Mouse (Mus musculus): Measurements from ENCODE around the gene Col6a3. TPM values are rescaled to one million over a fixed set of nuclear protein-coding genes. Genes with fewer than 3 reads are reported as not detected.

Col6a3 gene
- 10 to 100 TPM in 3 of 4 experiments, 1 to 10 TPM in 1; 9.9 to 29.8 (median 23.8) TPM for total RNA-seq (2022)

DNA sequence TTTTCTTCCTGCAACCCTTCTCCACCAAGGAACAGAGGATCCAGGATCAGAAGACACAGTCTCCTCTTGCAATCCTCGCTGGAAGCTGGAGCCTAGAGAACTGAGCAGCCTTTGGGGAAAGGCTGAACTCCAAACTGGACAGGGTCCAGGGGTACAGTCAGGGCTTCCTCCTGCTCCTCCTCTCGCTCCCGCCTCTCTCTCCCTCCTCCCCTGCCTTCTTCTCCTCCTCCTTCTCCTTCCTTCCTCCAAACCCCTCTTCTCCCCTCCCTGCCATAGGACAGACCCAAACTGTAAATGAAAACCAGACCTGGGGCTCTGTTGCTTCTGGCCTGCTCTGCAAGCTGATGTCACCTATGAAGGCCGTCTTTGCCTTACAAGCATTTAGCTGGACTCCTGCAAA, at the start of gene Col6a3:
TSS of gene Col6a3 (minus strand) at position 136 of the 400 bp plus-strand sequence.
- peak; percentile 69 for DNase-seq (ENCODE audit: low spot score)

DNA sequence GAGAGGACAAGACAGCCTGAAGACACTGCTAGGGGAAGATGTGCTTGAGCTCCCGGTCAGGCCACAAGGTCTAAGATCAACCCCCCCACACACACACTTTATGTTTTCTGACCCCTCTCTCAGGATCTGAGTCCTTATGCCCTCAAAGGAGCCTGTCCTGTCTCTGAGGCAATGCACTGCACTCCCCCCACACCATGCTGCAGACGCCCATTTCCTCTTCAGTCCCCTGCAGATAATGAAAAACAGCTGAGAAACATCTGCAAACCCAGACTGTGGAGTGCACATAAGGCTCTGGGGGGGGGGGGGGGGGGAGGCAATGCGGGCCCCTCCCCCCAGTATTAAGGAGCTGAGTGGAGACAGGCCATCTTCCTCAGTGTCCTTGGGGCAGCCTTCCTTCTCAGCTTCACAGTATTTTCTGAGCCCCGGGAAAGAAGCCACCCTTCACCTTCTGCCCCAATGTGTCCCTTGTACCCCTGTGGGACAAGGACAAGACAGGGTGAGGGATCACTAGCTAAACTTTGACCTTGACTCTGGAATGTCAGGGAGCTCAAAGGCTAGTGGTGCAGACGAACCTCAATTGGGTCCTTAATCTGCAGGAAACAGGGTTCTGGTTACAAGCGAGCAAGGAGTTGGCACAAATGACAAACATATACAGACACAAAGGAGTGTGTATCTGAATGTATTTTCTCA, 42.1 kb upstream of the Col6a3 start:
- no peak for DNase-seq (ENCODE audit: low spot score)

DNA sequence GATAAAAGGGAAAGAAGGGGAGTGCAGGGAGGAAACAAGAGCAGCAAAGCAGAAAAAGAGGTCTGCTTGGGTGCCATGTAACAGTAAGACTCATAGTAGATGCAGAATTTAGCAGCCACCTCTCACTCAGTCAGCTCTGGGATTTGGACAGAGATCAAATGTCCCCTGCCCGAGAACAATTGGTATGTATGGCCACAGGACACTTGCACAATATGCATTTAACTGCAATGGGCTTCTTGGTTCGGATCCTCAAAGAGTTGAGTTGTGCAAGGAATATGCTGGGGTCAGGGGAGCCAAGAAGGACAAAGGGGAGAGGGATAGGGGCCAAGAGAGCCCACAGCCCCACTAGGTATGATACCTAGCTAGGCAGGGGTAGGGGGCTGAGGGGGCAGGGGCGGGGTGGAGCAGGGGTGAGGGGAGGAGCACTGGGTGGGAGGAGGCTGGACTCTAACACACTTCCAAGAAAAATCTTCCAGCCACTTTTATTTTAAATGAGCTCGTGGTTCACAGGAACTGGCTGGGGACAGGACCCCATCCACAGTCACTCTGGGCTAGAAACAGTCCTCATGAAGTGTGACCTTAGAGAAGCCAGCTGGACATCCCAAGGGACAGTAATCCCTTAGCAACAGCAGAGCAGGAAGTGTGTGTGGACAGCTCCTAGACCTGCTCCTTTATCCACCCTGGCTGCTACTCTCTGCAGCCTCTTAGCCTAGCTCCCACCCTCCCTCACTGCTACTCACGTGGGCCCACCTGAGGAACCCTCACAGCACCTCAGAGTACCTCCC, 32.9 kb upstream of the Col6a3 start:
- no peak for DNase-seq (ENCODE audit: low spot score)

DNA sequence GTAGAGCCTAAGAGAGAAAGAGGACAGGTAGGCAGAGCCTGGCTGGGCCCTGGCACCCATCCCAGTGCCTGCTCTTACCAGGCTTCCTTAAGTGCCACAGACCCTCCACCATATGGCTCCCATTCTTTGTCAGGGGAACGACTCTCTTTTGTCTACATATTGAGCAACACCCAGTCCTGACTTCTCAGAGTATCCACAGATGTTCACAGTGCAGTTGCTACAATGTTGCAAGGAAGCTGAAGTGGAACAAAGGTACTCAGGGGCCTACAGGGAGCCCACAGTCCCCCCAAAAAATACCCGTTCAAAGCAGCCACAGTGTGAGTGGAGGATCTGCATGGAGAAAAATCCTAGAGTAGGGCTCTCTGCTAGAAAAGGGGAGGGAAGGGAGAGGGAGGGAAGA, 32.2 kb upstream of the Col6a3 start:
- DNase-seq (ENCODE audit: low spot score), result no peak

DNA sequence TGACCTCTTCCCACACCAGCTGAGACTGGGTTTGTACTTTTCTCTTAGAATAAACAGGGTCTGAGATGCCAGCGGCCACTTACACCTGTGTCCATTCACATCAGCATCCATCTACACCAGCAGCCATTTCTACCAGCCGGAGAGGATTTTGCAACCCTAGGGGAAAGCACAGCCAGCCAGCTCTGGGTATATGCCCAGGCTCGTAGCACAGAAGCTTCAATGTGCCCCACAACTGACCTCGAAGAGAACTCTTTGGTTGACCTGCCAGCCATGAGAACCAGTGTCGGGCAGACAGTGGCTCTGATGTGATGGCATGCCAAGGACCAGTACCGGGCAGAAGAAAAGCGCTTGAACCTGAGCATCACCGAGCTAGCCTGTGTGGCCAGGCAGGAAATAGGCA, 31.6 kb upstream of the Col6a3 start:
- no peak for DNase-seq (ENCODE audit: low spot score)

DNA sequence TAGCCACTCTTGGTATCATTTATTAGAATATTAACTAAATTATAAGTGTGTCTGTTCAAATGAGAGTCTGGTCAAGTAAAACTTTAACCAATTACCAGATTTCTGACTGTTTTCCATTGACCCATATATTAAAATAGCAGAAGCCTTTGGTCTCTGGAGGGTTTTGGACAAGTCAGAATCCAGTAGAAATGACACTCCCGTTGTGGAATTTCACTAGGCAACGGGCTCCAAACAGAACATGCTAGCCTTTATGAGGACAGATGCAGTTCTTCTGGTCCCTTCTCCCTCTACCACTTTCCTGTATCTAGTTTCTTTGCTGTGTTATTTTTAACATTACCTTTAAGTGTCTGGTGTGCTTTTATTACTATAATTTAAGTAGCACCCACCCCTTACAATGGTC, 26.8 kb upstream of the Col6a3 start:
- DNase-seq (ENCODE audit: low spot score), result peak; percentile 27

DNA sequence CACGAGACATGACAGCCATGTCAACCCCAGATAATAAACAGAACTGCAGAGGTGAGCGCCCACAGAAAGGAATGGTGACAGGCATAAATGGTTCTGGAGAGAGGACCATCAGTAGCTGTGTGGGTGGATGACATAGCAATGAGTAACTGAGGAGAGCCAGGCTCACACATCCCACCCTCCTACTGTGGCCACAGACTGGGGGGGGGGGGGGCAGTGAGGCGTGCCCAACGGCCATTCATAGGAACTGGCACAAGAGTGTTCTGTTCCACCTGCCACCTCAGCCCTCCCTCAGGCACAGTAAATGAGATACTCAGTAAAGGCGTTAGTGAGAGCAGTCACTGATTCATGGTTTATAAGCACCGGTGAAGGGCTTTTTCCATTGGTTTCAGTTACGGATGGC, 23.0 kb upstream of the Col6a3 start:
- DNase-seq (ENCODE audit: low spot score), result no peak

DNA sequence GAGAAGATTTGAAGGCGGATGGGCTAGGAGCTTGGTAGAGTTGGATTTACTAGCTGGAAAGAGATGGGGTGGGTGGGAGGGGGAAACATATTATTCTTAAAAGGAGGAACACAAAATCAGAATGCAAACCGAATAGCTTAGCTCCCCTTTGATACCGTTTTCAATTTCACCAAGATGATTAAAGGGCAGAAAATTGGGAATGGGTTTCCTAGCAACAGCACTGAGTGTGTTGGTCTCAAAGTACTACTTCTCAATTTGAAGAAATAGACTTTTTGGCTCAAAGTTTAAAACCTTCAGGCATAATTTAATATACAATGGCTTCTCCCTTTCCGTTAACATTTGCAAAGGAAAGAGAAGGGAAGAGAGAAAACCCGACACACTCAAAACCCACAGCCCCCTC, 12.1 kb upstream of the Col6a3 start:
- DNase-seq (ENCODE audit: low spot score), result no peak

DNA sequence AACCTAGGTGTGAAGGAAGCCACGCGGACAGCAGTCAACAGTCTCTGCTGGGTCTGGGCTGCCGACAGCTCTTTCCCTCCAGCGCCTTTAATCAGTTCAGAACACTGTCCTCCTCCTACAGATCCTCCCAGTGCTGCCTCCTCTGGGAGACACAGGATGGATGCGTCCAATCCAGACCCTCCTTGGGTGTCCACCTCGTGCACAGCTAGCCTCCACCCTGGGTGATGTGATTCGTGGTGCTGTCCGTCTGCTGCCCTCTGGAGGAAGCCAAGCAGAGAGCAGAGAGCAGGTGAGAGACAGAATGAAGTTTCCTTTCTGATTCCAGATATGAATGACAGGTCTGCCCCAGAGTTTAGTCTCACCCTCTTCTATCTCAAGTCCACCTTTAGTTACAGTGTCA, 6.1 kb upstream of the Col6a3 start:
- peak; percentile 19 for DNase-seq (ENCODE audit: low spot score)

DNA sequence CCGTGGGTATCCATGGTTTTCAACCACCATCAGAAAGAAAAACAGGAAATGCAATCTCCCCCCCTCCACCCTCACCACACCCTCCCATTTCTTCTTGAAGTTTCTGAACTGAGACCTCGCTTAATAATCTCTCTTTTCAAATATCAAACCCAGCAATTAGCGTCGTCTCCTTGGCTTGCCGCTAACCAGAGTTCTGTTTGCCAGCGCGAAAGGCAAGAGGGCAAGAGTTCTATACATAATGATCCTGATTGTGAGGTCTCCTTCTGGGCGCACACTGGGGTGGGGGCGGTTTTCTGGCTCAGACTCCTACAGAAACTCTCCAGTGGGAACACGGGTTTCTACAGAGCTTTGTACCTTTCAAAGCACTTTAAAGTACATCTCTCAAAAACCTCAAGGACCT, 1.4 kb upstream of the Col6a3 start:
- DNase-seq (ENCODE audit: low spot score), result no peak

DNA sequence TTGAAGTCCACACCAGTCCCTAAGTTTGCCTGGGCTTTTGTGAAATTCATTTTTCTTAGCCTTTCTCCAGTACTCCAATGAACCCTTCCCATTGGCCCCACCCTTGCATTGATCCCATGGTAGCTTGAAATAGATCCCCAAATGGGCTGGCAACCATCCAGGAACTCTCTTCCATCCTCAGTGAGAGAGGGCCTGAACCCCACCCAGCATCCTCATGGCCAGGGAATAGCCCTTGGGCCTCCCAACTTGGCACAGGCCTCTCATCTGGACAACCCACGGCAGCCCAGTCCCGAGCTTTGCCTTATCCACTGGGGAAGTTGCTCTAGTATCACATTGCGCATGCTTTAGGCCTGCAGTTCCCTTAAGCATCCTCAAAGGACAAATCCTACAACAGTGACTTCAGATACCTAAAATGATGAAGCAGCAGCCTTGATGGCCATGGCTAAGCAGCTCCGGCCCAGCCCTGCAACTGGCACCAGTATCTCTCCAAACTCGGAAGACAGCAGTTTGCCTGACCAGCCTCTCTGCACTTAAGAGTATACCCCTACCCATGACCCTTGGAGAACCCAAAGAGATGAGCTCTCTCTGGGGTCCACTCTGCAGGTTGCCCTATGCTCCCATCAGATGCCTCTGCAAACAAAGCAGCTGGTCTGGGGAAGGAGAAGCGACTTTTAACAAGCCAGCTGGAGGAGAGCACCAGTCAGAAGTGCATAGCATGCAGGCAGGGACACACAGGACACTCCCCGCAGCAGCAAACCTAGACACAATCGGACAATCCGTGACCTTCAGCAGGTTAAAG, 783 bp downstream of the Col6a3 start:
- peak; percentile 41 for DNase-seq (ENCODE audit: low spot score)

DNA sequence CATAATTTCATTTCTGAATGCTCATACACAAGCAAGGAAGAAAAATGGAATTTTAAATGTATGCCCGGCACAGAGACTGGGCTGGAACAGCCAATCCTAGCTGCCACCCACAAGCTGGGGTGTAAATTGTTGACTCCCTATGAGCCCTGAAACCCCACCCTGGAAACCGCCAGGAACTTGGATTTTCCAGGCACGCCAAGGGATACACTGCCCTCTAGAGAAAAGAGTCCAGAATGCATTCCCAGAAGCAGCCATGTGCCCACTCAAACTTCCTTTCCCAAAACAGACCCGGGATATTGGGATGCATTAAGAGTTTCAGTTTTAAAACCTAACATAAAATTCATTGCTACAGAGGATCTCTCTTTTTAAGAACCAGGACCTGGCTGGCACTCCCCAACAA, 3.5 kb downstream of the Col6a3 start:
- DNase-seq (ENCODE audit: low spot score), result peak; percentile 67

DNA sequence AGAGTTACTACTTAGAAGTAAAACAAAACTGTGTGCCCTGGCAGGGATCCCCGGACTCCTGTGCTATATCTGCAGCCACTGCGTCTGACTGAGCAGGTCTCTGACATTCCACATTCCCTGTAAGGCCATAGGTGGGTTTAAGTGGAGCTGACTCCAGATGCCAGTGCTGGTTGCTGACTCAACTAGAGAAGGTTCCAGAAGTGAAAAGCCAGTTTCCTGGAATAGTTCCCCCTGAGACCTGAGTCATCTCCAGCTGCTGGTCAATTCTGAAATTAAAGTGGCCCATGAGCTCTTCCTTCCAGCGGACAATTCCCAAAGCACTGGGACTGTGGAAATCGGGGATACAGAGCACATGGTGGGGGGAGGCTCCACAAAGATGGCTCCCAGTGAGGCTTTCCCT, 5.1 kb downstream of the Col6a3 start:
- peak; percentile 80 for DNase-seq (ENCODE audit: low spot score)

DNA sequence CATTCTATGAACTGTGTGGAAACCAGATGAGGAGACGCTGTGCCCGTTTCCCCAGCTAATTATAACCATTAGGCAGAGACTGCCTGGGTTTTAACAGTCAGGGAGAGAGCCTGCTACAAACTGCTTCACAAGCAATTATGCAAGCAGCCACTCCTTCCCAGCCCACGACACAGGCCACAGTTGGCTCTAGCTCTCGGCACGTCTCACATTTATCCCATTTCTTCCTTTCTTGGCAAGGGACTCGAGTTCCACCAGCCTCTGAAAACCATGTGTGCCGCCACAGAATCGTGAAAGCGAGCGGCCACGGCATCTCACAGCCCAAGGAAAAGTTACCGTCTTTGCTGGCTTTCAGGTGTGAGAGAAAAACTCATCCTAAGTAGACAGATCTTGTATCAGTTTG, 5.5 kb downstream of the Col6a3 start:
- DNase-seq (ENCODE audit: low spot score), result peak; percentile 53

DNA sequence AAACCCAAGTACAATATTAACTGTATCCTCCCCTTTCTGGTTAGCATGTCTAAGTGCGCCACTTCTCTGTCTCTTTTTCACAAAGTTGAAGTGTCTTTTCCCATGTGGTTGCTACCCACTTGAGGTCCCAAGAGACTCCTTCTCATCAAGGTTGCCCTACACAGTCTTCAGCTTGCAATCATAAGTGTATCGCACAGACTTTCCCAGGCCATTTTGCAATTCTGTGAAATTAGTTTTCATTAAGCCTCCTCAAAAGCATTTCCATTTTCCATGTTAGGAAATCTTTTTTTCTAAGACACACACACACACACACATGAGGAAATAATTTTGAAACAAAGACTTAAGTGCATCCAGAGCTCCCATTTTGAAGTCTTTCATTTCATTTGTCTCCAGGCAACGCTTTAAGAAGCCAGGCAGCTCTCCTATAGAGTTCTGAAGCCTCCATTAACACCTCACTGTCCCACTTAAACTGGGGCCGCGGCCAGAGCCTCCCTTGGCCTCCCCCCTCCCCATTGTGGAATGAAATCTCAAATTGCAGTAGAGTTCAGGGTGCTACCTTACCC, 7.5 kb downstream of the Col6a3 start:
- DNase-seq (ENCODE audit: low spot score), result no peak

DNA sequence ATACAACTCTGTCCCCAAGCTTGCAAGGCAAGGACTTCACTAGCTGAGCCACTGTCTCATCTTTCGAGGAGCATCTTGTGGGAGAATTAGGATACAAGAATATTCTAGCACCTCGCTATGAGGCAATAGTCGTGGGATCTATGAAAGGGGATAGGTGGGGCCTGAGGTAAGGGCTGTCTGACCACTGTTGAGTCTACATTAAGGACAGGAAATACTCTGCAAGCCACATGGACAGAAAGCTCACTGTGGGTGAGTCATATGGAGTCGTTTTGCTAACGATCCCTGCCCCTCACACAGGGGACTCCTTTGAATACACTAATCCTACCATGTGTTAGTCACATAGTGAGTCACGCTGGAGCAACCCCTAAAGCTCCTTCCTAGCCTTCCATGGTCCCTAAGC, 9.1 kb downstream of the Col6a3 start:
- no peak for DNase-seq (ENCODE audit: low spot score)

DNA sequence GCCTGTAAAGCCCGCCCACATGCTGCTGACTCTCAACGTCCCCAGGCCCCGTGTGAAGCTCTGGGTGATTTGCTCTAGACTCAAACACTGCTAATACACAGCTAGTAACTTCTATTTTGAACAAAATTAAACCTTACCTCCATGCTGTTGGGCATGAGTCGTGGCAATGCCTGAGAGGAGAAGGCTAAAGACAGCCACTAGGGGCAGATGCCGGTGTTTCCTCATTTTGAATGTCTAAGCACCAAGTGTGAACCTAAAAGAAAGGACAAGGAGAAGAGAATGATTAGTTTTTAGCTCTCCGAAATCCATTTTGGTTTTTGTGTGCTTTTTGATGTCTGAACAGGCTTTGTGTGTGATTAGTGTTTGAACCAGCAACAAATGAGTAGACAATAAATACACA, 13.8 kb downstream of the Col6a3 start:
- no peak for DNase-seq (ENCODE audit: low spot score)

DNA sequence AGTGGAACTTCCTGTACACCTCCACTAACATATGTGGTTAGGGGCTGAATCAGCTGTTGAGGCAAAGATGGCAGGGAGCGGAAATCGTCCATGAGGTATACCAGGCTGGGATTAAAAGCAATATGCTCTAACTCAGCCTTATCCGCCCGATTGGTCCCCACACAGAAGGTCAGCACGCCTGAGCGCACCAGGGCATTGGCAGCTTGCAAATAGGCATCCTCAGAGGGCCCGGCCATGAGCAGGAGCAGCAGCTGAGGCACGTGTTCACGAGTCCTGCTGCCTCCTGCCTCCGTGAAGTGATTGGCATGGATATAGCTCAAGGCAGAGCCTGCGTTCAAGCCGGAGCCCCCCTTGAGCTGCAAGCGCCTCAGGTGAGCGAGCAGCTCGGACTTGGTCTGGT, 30.5 kb downstream of the Col6a3 start:
- no peak for DNase-seq (ENCODE audit: low spot score)

DNA sequence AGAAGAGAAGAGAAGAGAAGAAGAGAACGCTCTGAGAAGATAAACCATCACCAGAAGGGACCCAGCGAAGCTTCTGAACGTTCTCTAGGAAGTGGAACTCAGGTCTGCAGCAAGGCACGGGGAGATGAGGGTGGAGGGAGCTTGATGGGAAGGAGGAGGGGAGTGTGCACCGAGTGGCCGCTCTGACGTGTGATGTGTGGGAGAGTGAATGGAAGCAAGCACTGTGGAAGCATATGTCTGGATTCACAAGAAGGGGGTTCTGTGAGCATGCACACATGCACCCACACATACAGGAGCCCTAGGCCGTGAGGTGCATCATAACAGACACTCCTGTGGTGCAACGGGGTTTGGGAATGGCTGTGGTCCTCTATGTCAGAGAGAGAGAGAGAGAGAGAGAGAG, 34.8 kb downstream of the Col6a3 start:
- no peak for DNase-seq (ENCODE audit: low spot score)

DNA sequence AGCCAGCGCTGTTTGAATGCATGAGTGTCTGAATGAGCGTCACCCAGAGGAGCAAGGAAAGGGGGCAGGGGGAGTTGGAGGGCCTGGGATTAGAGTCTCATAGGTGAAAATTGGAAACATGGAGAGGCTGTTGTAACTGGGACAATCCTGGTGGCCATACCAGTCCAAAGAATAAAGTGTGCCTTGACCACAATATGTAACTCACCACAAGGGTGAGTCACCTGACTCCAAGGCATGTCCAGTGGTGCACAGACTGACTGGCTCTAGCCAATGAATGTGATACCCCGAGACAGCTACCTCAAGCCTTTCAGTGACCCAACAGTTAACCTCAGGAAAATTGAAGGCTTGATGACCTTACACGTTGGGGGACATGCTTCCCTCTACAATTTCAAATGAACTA, 40.7 kb downstream of the Col6a3 start:
- no peak for DNase-seq (ENCODE audit: low spot score)

DNA sequence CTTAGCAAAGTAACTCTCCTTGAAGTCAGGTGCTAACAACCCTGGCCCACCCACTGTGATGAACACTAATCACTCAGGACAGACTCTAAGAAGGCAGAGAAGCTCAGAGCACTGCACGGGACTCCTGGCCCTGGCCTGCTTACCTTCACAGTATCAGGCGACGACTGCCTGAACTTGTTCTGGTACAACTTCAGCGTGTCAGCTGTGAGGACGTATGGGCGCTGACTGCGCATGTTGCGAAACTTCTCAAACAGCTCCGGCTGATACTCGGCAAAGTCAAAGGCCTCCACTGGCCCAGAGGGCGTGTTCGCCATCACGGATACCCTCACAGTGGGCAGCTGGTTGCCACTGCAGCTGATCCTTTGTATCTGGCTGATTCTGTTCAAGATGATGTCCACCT, 42.7 kb downstream of the Col6a3 start:
- DNase-seq (ENCODE audit: low spot score), result no peak

DNA sequence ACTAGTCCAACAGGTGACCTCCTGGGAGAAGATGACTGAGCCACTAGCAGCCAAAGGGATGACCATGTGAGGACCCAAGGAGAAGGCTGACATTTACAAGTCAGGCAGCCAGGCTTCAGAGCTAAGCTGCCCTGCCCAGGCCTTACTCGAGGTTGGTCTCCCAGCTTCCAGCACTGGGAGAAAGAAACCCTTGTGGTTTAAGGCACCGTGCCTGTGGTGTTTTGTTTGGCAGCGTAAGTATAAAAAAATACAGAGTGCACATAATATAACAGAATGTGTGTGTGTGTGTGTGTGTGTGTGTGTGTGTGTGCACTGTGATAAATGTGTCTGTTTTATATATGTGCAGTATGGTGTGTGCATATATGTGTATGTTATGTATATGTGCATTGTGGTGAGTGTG, 43.3 kb downstream of the Col6a3 start:
- no peak for DNase-seq (ENCODE audit: low spot score)
